Mouse (Mus musculus) embryonic fibroblast, embryonic 13.5 days (primary cell): Measurements from ENCODE around the gene Mrps18c.

ENCODE experiments used
- CTCF ChIP-seq: IDR thresholded peaks from 2 replicates; pipeline ENCODE4 v1.5.1; 2011; ENCODE audit warnings: mild to moderate bottlenecking, control low read depth, low read length, moderate library complexity, borderline replicate concordance; ENCODE audit not compliant: insufficient read depth
- POLR2A ChIP-seq: IDR thresholded peaks from 2 replicates; pipeline ENCODE4 v1.6.1; 2011; ENCODE audit warnings: low read depth, mild to moderate bottlenecking, control low read depth, low read length, moderate library complexity

GRCm38 (mm10) chr5:100844485-100844884, 46.1 kb downstream of the Mrps18c start:
- TF ChIP-seq CTCF, result no peak
- no peak for TF ChIP-seq POLR2A
